Mouse (Mus musculus): Measurements from ENCODE around the gene Ston1.

GRCm38 (mm10) chr17:88582999-88583398 is 14.5 kb upstream of the Ston1 start:
- TF ChIP-seq POLR2A (IDR thresholded peaks at IDR 0.05; ENCODE audit: extremely low read depth, insufficient read depth, low read length): no peak
- no peak for TF ChIP-seq CTCF (IDR thresholded peaks at IDR 0.05; ENCODE audit: extremely low read depth, insufficient read depth, low read length)
